In the genomic region with DNA sequence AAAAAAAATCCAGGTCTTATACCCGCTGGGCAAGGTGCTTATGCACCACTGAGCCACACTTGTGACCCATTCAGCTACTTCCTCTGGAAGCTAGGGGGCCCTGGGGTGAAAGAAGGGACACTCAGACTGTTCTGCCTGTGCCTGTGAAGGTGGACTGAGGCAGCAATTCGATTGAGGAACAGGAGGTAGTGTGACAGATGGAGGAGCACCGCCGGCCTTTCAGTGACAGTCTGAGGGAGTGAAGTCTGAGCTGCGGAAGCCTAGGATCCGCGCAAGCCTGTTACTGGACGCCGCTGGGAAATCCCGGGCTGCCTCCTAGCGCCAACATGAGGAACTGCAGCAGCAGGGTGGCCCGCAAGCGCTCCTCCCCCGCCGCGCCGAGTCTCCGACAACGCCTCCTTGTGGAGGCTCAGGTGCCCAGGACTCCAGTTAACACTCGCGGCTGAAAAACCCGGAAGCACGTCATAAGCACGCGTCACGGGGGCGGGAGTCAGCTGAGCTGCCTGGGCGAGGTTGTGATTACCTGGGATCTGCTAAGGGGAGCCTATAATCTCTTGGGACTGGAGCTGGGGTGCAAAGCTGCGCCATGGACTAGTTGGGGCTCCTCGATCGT, we compare ENCODE assay signal across 7 mouse cellular contexts. TPM values are rescaled to one million over a fixed set of nuclear protein-coding genes. Genes with fewer than 3 reads are reported as not detected.
DNase-seq lines count a peak whose midpoint lies in the region; ATAC-seq lines count a peak whose summit lies in the region.

A gene (plus strand): TSS at position 471 of the 613 bp plus-strand sequence.

- DNase-seq in adrenal gland, adult 8-10 months, result peak; percentile 96
- peak; percentile 99 for DNase-seq in embryo, embryonic 9.5 days (ENCODE audit: extremely low spot score)
- DNase-seq in gastrocnemius, postnatal 4 days (ENCODE audit: low spot score in 2 of 2), result peak; percentile 94 to 97
- DNase-seq in left cerebral cortex, postnatal 36 days (ENCODE audit: low spot score in 2 of 2), result peak; percentile 99
- DNase-seq in midbrain, embryonic 11.5 days (ENCODE audit: low spot score, missing footprints), result peak; percentile 100
- DNase-seq in skeletal muscle tissue, adult 2 months (ENCODE audit: low read depth, low spot score), result peak; percentile 97

- no peaks in the 10 kb centered on the region for H3K27me3 ChIP-seq in intestine, embryonic 16.5 days (replicated peaks; ENCODE audit: control insufficient read depth, insufficient read depth, low read length)
- H3K27me3 ChIP-seq in midbrain, embryonic 11.5 days (ENCODE audit: control insufficient read depth, insufficient read depth, low read length), result no peaks in the 10 kb centered on the region

- peak within 1 kb of the TSS; percentile 83 for H3K9ac ChIP-seq in intestine, embryonic 16.5 days (ENCODE audit: low read depth, low read length)
- peak within 1 kb of the TSS; percentile 78 for H3K9ac ChIP-seq in midbrain, embryonic 11.5 days (ENCODE audit: low read length)

- ATAC-seq in intestine, embryonic 16.5 days, result peak; percentile 94
- ATAC-seq in midbrain, embryonic 11.5 days (ENCODE audit: low FRiP score), result peak; percentile 94

- peak within 1 kb of the TSS; percentile 85 for H3K27ac ChIP-seq in intestine, embryonic 16.5 days (ENCODE audit: low read length)
- no peak within 1 kb of the TSS; the same call in 1 of the 2 replicates for H3K27ac ChIP-seq in midbrain, embryonic 11.5 days (ENCODE audit: low read depth, low read length)

- H3K4me2 ChIP-seq in intestine, embryonic 16.5 days (ENCODE audit: low read depth, low read length), result peak within 1 kb of the TSS; percentile 84
- peak within 1 kb of the TSS; percentile 58 for H3K4me2 ChIP-seq in midbrain, embryonic 11.5 days

- H3K36me3 ChIP-seq in intestine, embryonic 16.5 days (ENCODE audit: control insufficient read depth, insufficient read depth, low read length), result peaks cover 11% of the 10 kb centered on the region
- peaks cover 1% of the 10 kb centered on the region; the same call in 1 of the 2 replicates for H3K36me3 ChIP-seq in midbrain, embryonic 11.5 days (ENCODE audit: control insufficient read depth, insufficient read depth, low read length)

- WGBS in intestine, embryonic 16.5 days, result under 1% methylated on average over 31 of the region's 31 CpGs
- under 1% methylated on average over 31 of the region's 31 CpGs for WGBS in midbrain, embryonic 11.5 days

- peak within 1 kb of the TSS; percentile 78 for H3K4me3 ChIP-seq in intestine, embryonic 16.5 days (ENCODE audit: low read length)
- peak within 1 kb of the TSS; percentile 74 for H3K4me3 ChIP-seq in midbrain, embryonic 11.5 days (ENCODE audit: low read depth, low read length)

- peaks cover 4% of the 10 kb centered on the region; the same call in 1 of the 2 replicates for H3K4me1 ChIP-seq in intestine, embryonic 16.5 days (ENCODE audit: control insufficient read depth, insufficient read depth, low read length)
- peaks cover 8% of the 10 kb centered on the region; the same call in 1 of the 2 replicates for H3K4me1 ChIP-seq in midbrain, embryonic 11.5 days (ENCODE audit: control insufficient read depth, insufficient read depth, low read length)

- intact Hi-C loops in left cerebral cortex, postnatal 36 days (cut with DNase I), result loop anchor here (2.0 to 5.0 kb wide), 4 partner anchors 38 to 251 kb away; a partner anchor contains a TSS

- no peaks in the 10 kb centered on the region for H3K9me3 ChIP-seq in intestine, embryonic 16.5 days (ENCODE audit: control insufficient read depth, low read length)
- H3K9me3 ChIP-seq in midbrain, embryonic 11.5 days (ENCODE audit: control insufficient read depth, low read length), result no peaks in the 10 kb centered on the region

RNA-seq across cellular contexts. Expression of the gene that starts here (rescaled TPM):
- 10 to 100 TPM; 27.2 to 29.5 (median 27.7) TPM for total RNA-seq in adrenal gland, adult 8-10 months (2022)
- 10 to 100 TPM; 12.6 to 13.0 TPM for total RNA-seq in gastrocnemius, postnatal 4 days (2021)
- polyA plus RNA-seq in intestine, embryonic 16.5 days (2015; fragmentation: Nextera tagmentation; extraction: Ambion mirVana), result 25.5 and 29.6 TPM in 2 replicates
- total RNA-seq in left cerebral cortex, postnatal 36 days (2021), result 10 to 100 TPM; 47.7 to 50.1 TPM
- 9.8 and 10.0 TPM in 2 replicates for polyA plus RNA-seq in midbrain, embryonic 11.5 days (2014; fragmentation: Nextera tagmentation; extraction: Ambion mirVana)
